Mouse (Mus musculus): Measurements from ENCODE around the gene Fbxw11. TPM values are rescaled to one million over a fixed set of nuclear protein-coding genes. Genes with fewer than 3 reads are reported as not detected.

The Fbxw11 gene
- polyA plus RNA-seq, 1 experiment, result 122 TPM

GRCm38 (mm10) chr11:32748800-32749199, 106.3 kb downstream of the Fbxw11 start:
- DNase-seq, result no peak
- no peak for TF ChIP-seq CTCF (IDR thresholded peaks at IDR 0.05; ENCODE audit: borderline replicate concordance, insufficient read depth, low read depth, low read length)
- TF ChIP-seq POLR2A (IDR thresholded peaks at IDR 0.05; ENCODE audit: borderline replicate concordance, insufficient read depth, low read length), result no peak
- Histone ChIP-seq H3K27me3 (ENCODE audit: control insufficient read depth, insufficient read depth, low read length) (no peaks in the 10 kb centered on the region), H3K4me3 (replicated peaks; ENCODE audit: insufficient read depth, low read depth, low read length) (no peak overlapping the region), H3K27ac (ENCODE audit: insufficient read depth, low read length) (no peak overlapping the region), H3K4me1 (ENCODE audit: control insufficient read depth, insufficient read depth, low read length) (no peaks in the 10 kb centered on the region)
- WGBS, result 71% methylated on average over 4 of the region's 4 CpGs

- H3K27ac ChIP-seq (ENCODE audit: insufficient read depth, low read length), result no peak overlapping the region
- TF ChIP-seq CTCF (IDR thresholded peaks at IDR 0.05; ENCODE audit: borderline replicate concordance, insufficient read depth, low read depth, low read length) (no peak), POLR2A (IDR thresholded peaks at IDR 0.05; ENCODE audit: borderline replicate concordance, insufficient read depth, low read length) (no peak)
- no peaks in the 10 kb centered on the region for H3K4me1 ChIP-seq (ENCODE audit: control insufficient read depth, insufficient read depth, low read length)
- no peak overlapping the region for H3K4me3 ChIP-seq (replicated peaks; ENCODE audit: insufficient read depth, low read depth, low read length)
- no peaks in the 10 kb centered on the region for H3K27me3 ChIP-seq (ENCODE audit: control insufficient read depth, insufficient read depth, low read length)
- WGBS, result 64% methylated on average over 7 of the region's 7 CpGs
- no peak for DNase-seq
Measured at GRCm38 (mm10) chr11:32751863-32752594, 109.5 kb downstream of the Fbxw11 start.

- no peak for DNase-seq
- no peak for TF ChIP-seq CTCF (IDR thresholded peaks at IDR 0.05; ENCODE audit: borderline replicate concordance, insufficient read depth, low read depth, low read length)
- TF ChIP-seq POLR2A (IDR thresholded peaks at IDR 0.05; ENCODE audit: borderline replicate concordance, insufficient read depth, low read length), result no peak
- Histone ChIP-seq H3K27ac (ENCODE audit: insufficient read depth, low read length) (no peak overlapping the region), H3K4me3 (replicated peaks; ENCODE audit: insufficient read depth, low read depth, low read length) (no peak overlapping the region), H3K27me3 (ENCODE audit: control insufficient read depth, insufficient read depth, low read length) (no peaks in the 10 kb centered on the region), H3K4me1 (ENCODE audit: control insufficient read depth, insufficient read depth, low read length) (no peaks in the 10 kb centered on the region)
- WGBS, result 84% methylated on average over 5 of the region's 5 CpGs
Measured at GRCm38 (mm10) chr11:32752595-32752885, 110.0 kb downstream of the Fbxw11 start.

GRCm38 (mm10) chr11:32753358-32753757, 110.8 kb downstream of the Fbxw11 start:
- TF ChIP-seq CTCF (IDR thresholded peaks at IDR 0.05; ENCODE audit: borderline replicate concordance, insufficient read depth, low read depth, low read length) (no peak), POLR2A (IDR thresholded peaks at IDR 0.05; ENCODE audit: borderline replicate concordance, insufficient read depth, low read length) (no peak)
- Histone ChIP-seq H3K4me1 (ENCODE audit: control insufficient read depth, insufficient read depth, low read length) (no peaks in the 10 kb centered on the region), H3K27ac (ENCODE audit: insufficient read depth, low read length) (no peak overlapping the region), H3K27me3 (ENCODE audit: control insufficient read depth, insufficient read depth, low read length) (no peaks in the 10 kb centered on the region), H3K4me3 (replicated peaks; ENCODE audit: insufficient read depth, low read depth, low read length) (no peak overlapping the region)
- WGBS, result 84% methylated on average over 2 of the region's 2 CpGs
- DNase-seq, result no peak

GRCm38 (mm10) chr11:32762773-32763172, 120.2 kb downstream of the Fbxw11 start:
- Histone ChIP-seq H3K27ac (ENCODE audit: insufficient read depth, low read length) (no peak overlapping the region), H3K4me1 (ENCODE audit: control insufficient read depth, insufficient read depth, low read length) (no peaks in the 10 kb centered on the region; the same call in 1 of the 2 replicates), H3K27me3 (ENCODE audit: control insufficient read depth, insufficient read depth, low read length) (no peaks in the 10 kb centered on the region), H3K4me3 (replicated peaks; ENCODE audit: insufficient read depth, low read depth, low read length) (no peak overlapping the region)
- TF ChIP-seq CTCF (IDR thresholded peaks at IDR 0.05; ENCODE audit: borderline replicate concordance, insufficient read depth, low read depth, low read length) (no peak), POLR2A (IDR thresholded peaks at IDR 0.05; ENCODE audit: borderline replicate concordance, insufficient read depth, low read length) (no peak)
- DNase-seq, result peak in 1 of 2 experiments; percentile 22
- WGBS, result 48% methylated on average over 3 of the region's 3 CpGs

DNA sequence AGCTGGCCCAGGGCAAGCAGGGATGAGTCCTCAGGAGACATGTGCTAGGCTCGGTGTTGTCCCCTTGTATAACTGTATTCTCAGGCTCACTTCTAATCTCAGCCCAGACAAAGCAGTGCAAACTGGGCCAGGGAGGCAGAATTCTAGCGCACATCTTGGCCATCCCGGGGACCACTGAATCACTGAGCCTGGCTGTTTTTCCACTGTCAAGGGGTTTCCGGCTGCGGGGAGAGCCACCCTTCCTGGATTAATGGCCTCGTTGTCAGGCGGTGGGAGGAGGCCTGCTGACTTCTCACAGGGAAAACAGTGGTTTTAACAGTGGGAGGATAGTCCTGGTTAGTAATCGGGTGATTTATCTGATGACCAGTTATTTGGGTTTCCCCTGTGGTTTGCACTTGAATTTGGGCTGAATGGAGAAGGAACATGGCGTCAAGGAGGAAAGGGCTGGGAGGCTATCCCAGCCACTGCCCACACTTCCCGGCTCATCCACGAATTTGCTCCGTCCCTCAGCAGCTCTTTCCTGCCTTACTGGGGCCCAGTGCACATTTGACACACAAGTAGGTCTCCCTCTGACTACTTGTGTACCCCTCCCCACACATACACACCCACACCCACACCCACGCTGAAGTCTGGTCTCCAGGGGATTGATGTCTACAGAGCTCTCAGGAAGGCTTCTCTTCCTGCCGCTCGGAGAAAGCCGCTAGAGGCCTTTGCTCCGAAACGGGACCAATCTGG, 125.1 kb downstream of the Fbxw11 start:
- Histone ChIP-seq H3K4me3 (replicated peaks; ENCODE audit: insufficient read depth, low read depth, low read length) (no peak overlapping the region), H3K4me1 (ENCODE audit: control insufficient read depth, insufficient read depth, low read length) (no peaks in the 10 kb centered on the region; the same call in 1 of the 2 replicates), H3K27me3 (ENCODE audit: control insufficient read depth, insufficient read depth, low read length) (no peaks in the 10 kb centered on the region), H3K27ac (ENCODE audit: insufficient read depth, low read length) (no peak overlapping the region)
- DNase-seq, result no peak
- WGBS, result 85% methylated on average over 18 of the region's 18 CpGs
- TF ChIP-seq POLR2A (IDR thresholded peaks at IDR 0.05; ENCODE audit: borderline replicate concordance, insufficient read depth, low read length) (no peak), CTCF (IDR thresholded peaks at IDR 0.05; ENCODE audit: borderline replicate concordance, insufficient read depth, low read depth, low read length) (no peak)

GRCm38 (mm10) chr11:32768642-32769343, 126.3 kb downstream of the Fbxw11 start:
- Histone ChIP-seq H3K27ac (ENCODE audit: insufficient read depth, low read length) (no peak overlapping the region), H3K27me3 (ENCODE audit: control insufficient read depth, insufficient read depth, low read length) (no peaks in the 10 kb centered on the region), H3K4me3 (replicated peaks; ENCODE audit: insufficient read depth, low read depth, low read length) (no peak overlapping the region), H3K4me1 (ENCODE audit: control insufficient read depth, insufficient read depth, low read length) (no peaks in the 10 kb centered on the region)
- TF ChIP-seq POLR2A (IDR thresholded peaks at IDR 0.05; ENCODE audit: borderline replicate concordance, insufficient read depth, low read length) (no peak), CTCF (IDR thresholded peaks at IDR 0.05; ENCODE audit: borderline replicate concordance, insufficient read depth, low read depth, low read length) (no peak)
- no peak for DNase-seq
- WGBS, result 77% methylated on average over 12 of the region's 12 CpGs

Data from cerebellum, adult 2 months (tissue).